Mouse (Mus musculus) liver, embryonic 14.5 days (tissue): ENCODE data around the gene Raly. TPM values are rescaled to one million over a fixed set of nuclear protein-coding genes. Genes with fewer than 3 reads are reported as not detected.
A peak's percentile ranks its signal among the peaks of the same experiment; 100 is the strongest.

Experiments
- ATAC-seq: fragments of 200-750 bp; cut with Nextera tagmentation; 2 replicates; pipeline ENCODE4 v1.8.0; 2017; ENCODE audit warnings: moderate number of reproducible peaks, mild to moderate bottlenecking, moderate library complexity; ENCODE audit not compliant: insufficient read depth
- DNase-seq, 3 experiments: peaks; one replicate each; pipeline ENCODE4 v3.0.0-alpha.2; 2012 to 2013; ENCODE audit warnings: low read depth in 3 of 3, low spot score in 3 of 3
- H3K27ac ChIP-seq: fragments of 300-500 bp; sonication (generic); 2 replicates; pipeline ENCODE4 v1.5.1; 2014; ENCODE audit warnings: moderate library complexity, mild to moderate bottlenecking, control low read depth, inconsistent platforms
- H3K27me3 ChIP-seq: fragments of 300-500 bp; sonication (generic); 2 replicates; pipeline ENCODE4 v1.6.1; 2014; ENCODE audit warnings: mild to moderate bottlenecking, low read length, moderate library complexity; ENCODE audit not compliant: control insufficient read depth, insufficient read depth
- H3K36me3 ChIP-seq: fragments of 300-500 bp; sonication (generic); replicated peaks from 2 replicates; pipeline ENCODE4 v1.6.1; 2014; ENCODE audit warnings: low read depth; ENCODE audit not compliant: control insufficient read depth, insufficient read depth
- H3K4me1 ChIP-seq, 2 experiments: fragments of 200-500 bp in 1 of 2; fragments of 300-500 bp in 1 of 2; sonication (generic) in 1 of 2; replicated peaks; 2 replicates each; pipeline ENCODE4 v1.6.1; 2012 to 2014; ENCODE audit warnings: antibody characterized with exemption in 1 of 2, inconsistent platforms in 1 of 2, low read length in 1 of 2; ENCODE audit not compliant: control insufficient read depth in 2 of 2, insufficient read depth in 2 of 2
- H3K4me2 ChIP-seq: fragments of 300-500 bp; sonication (generic); 2 replicates; pipeline ENCODE4 v1.6.1; 2014; ENCODE audit warnings: low read depth, mild to moderate bottlenecking, control low read depth, moderate library complexity
- H3K4me3 ChIP-seq, 2 experiments: fragments of 200-500 bp in 1 of 2; fragments of 300-500 bp in 1 of 2; sonication (generic) in 1 of 2; 2 replicates each; pipeline ENCODE4 v1.5.1; 2012 to 2014; ENCODE audit warnings: low read depth in 2 of 2, low read length in 2 of 2, mild to moderate bottlenecking in 2 of 2, control low read depth in 1 of 2, inconsistent platforms in 1 of 2, moderate library complexity in 1 of 2; ENCODE audit not compliant: insufficient read depth in 1 of 2
- H3K9ac ChIP-seq: fragments of 300-500 bp; sonication (generic); replicated peaks from 2 replicates; pipeline ENCODE4 v1.6.1; 2014; ENCODE audit warnings: mild to moderate bottlenecking, control low read depth, moderate library complexity
- H3K9me3 ChIP-seq: fragments of 300-500 bp; sonication (generic); 2 replicates; pipeline ENCODE4 v1.6.1; 2016; ENCODE audit warnings: low read length, mixed read lengths; ENCODE audit not compliant: control insufficient read depth
- CTCF ChIP-seq: IDR thresholded peaks from 2 replicates; pipeline ENCODE4 v1.5.1; 2016; ENCODE audit warnings: antibody characterized with exemption, low read depth, control low read depth
- EP300 ChIP-seq: IDR thresholded peaks from 2 replicates; pipeline ENCODE4 v1.6.1; 2016; ENCODE audit warnings: antibody characterized with exemption, low read depth
- WGBS: fragments of 180-500 bp; shearing (Covaris S2); extraction: QIAGEN DNeasy Blood & Tissue Kit; methylation state at CpG from one replicate; pipeline ENCODE4 v1.1.7; 2014; ENCODE audit not compliant: insufficient replicate concordance; 5-methylcytosine and 5-hydroxymethylcytosine counted together
- polyA plus RNA-seq, 2 experiments: library from polyadenylated mRNA; depleted of rRNA in 1 of 2; stranded (reverse) in 1 of 2; unstranded in 1 of 2; fragments of >200 nt; fragmentation: Nextera tagmentation in 1 of 2; extraction: Ambion mirVana in 1 of 2; gene quantifications; 2 replicates each; pipeline versions ENCODE4 v1.2.1 to v1.2.3; 2012 to 2014

The Raly gene
- polyA plus RNA-seq, 2 experiments: 35.9 to 237 TPM

- no peak for DNase-seq
- whole genome bisulfite sequencing: 59% methylated on average over 3 of the region's 3 CpGs
- H3K9me3 ChIP-seq: no peaks in the 10 kb centered on the region
- no peak overlapping the region for H3K27ac ChIP-seq
- H3K4me2 ChIP-seq: no peak overlapping the region
- H3K27me3 ChIP-seq: no peaks in the 10 kb centered on the region
- no peak overlapping the region for H3K4me3 ChIP-seq
- peaks cover 7% of the 10 kb centered on the region for H3K36me3 ChIP-seq
- H3K9ac ChIP-seq: no peak overlapping the region
- TF ChIP-seq EP300: no peak
- TF ChIP-seq CTCF: no peak
- ATAC-seq: no peak
- H3K4me1 ChIP-seq: peaks cover 9 to 20% of the 10 kb centered on the region in 2 experiments
These were observed 26.2 kb downstream of the Raly start for GRCm38 (mm10) chr2:154817089-154817488.

GRCm38 (mm10) chr2:154817788-154818187, 26.9 kb downstream of the Raly start:
- no peaks in the 10 kb centered on the region for H3K27me3 ChIP-seq
- peaks cover 9 to 20% of the 10 kb centered on the region in 2 experiments for H3K4me1 ChIP-seq
- no peak overlapping the region for H3K4me2 ChIP-seq
- DNase-seq (no peak), ATAC-seq (no peak)
- H3K9ac ChIP-seq: no peak overlapping the region
- TF ChIP-seq EP300 (no peak), CTCF (peak; percentile 71)
- no peak overlapping the region for H3K4me3 ChIP-seq
- H3K36me3 ChIP-seq: peaks cover 13% of the 10 kb centered on the region
- H3K27ac ChIP-seq: no peak overlapping the region
- H3K9me3 ChIP-seq: no peaks in the 10 kb centered on the region
- 7% methylated on average over 1 of the region's 1 CpGs for WGBS

GRCm38 (mm10) chr2:154818599-154818998, 27.7 kb downstream of the Raly start:
- Histone ChIP-seq H3K36me3 (peaks cover 13% of the 10 kb centered on the region), H3K27me3 (no peaks in the 10 kb centered on the region), H3K4me3 (no peak overlapping the region), H3K4me2 (no peak overlapping the region), H3K9ac (no peak overlapping the region), H3K9me3 (no peaks in the 10 kb centered on the region), H3K4me1 (peaks cover 9 to 20% of the 10 kb centered on the region in 2 experiments), H3K27ac (no peak overlapping the region)
- 65% methylated on average over 1 of the region's 1 CpGs for WGBS
- ATAC-seq (no peak), DNase-seq (no peak)
- TF ChIP-seq CTCF: no peak
- no peak for TF ChIP-seq EP300

- Histone ChIP-seq H3K4me1 (peaks cover 9 to 20% of the 10 kb centered on the region in 2 experiments), H3K36me3 (peaks cover 13% of the 10 kb centered on the region)
- TF ChIP-seq CTCF (no peak), EP300 (no peak)
These were observed 29.4 kb downstream of the Raly start for GRCm38 (mm10) chr2:154820346-154820745.

GRCm38 (mm10) chr2:154826054-154826538, 35.2 kb downstream of the Raly start:
- TF ChIP-seq CTCF (no peak), EP300 (no peak)

More at GRCm38 (mm10) chr2:154820346-154820745, 29.4 kb downstream of the Raly start:
- DNase-seq (no peak), ATAC-seq (no peak)
- Histone ChIP-seq H3K4me2 (no peak overlapping the region), H3K27ac (no peak overlapping the region), H3K9ac (no peak overlapping the region), H3K4me3 (no peak overlapping the region), H3K9me3 (no peaks in the 10 kb centered on the region), H3K27me3 (no peaks in the 10 kb centered on the region)
- 32% methylated on average over 1 of the region's 1 CpGs for WGBS

More at GRCm38 (mm10) chr2:154826054-154826538, 35.2 kb downstream of the Raly start:
- Histone ChIP-seq H3K27me3 (no peaks in the 10 kb centered on the region), H3K9ac (no peak overlapping the region), H3K27ac (no peak overlapping the region), H3K4me2 (no peak overlapping the region), H3K4me1 (peaks cover 6% of the 10 kb centered on the region in 2 experiments; a peak in 3 of 4 replicates), H3K9me3 (no peaks in the 10 kb centered on the region), H3K4me3 (no peak overlapping the region), H3K36me3 (peaks cover 17% of the 10 kb centered on the region)
- DNase-seq (no peak), ATAC-seq (no peak)
- 59% methylated on average over 1 of the region's 1 CpGs for WGBS
